Mouse (Mus musculus) kidney, adult 2 months (tissue): ENCODE results near the gene Zfp697.
"Not testable (repeated sequence)": the region's sequence is repeated elsewhere in the genome, so short reads cannot be mapped to it uniquely, and the experiment has no call there.

Experiments used
- CTCF ChIP-seq: fragments of 200-500 bp; conservative IDR thresholded peaks from 2 replicates; pipeline ENCODE4 v1.5.1; 2011; ENCODE audit warnings: low read depth, mild to moderate bottlenecking, control low read depth, low read length, moderate library complexity, mixed read lengths; ENCODE audit not compliant: insufficient read depth, insufficient read length
- POLR2A ChIP-seq: fragments of 200-500 bp; IDR thresholded peaks from one replicate; pipeline ENCODE4 v1.6.1; 2011; ENCODE audit warnings: low read depth, low read length, control low read depth

DNA sequence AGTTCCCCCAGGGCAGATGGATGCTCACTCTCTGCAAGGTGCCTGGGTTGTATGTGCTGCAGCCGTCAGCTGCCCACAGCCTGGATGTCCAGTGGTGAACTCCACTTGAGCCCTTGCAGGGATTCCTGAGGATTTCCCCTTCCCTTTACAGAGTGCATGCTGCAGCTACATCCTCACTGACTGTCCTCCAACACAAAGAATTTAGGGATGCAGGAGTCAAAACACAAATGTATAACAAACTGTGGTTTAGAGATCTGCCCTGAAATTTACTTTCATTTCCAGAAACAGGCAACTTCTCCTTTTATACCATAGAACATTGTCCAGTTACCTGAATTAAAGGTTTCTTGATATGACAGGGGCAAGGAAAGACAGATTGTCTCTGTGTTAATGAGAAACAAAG, 234.5 kb downstream of the Zfp697 start:
- not testable (repeated sequence) for TF ChIP-seq CTCF, POLR2A
